Mouse (Mus musculus): ENCODE measurements around the gene Fnbp1l. TPM values are rescaled to one million over a fixed set of nuclear protein-coding genes. Genes with fewer than 3 reads are reported as not detected.
A peak's percentile ranks its signal among the peaks of the same experiment; 100 is the strongest.

Fnbp1l gene
- polyA plus RNA-seq (2015; fragmentation: Nextera tagmentation; extraction: Ambion mirVana), result 257 and 294 TPM in 2 replicates

GRCm38 (mm10) chr3:122618991-122619930, at the start of gene Fnbp1l:
Gene Fnbp1l (minus strand): TSS chr3:122619715.
- peak within 1 kb of the TSS; percentile 87 for H3K4me2 ChIP-seq (ENCODE audit: low read length)
- no peaks in the 10 kb centered on the region for H3K36me3 ChIP-seq (ENCODE audit: control insufficient read depth, insufficient read depth, low read length)
- no peaks in the 10 kb centered on the region for H3K9me3 ChIP-seq (replicated peaks; ENCODE audit: control insufficient read depth, low read length, poor library complexity, severe bottlenecking)
- under 1% methylated on average over 67 of the region's 118 CpGs for WGBS
- no peaks in the 10 kb centered on the region for H3K27me3 ChIP-seq (ENCODE audit: control insufficient read depth, insufficient read depth, low read depth, low read length)
- H3K9ac ChIP-seq (ENCODE audit: low read depth, low read length), result peak within 1 kb of the TSS; percentile 100
- peak within 1 kb of the TSS; percentile 100 for H3K27ac ChIP-seq (ENCODE audit: low read length)
- H3K4me3 ChIP-seq (ENCODE audit: low read depth, low read length), result peak within 1 kb of the TSS; percentile 97
- peaks cover 33% of the 10 kb centered on the region for H3K4me1 ChIP-seq (ENCODE audit: control insufficient read depth, insufficient read depth, low read length)
- peak; percentile 86 for ATAC-seq

GRCm38 (mm10) chr3:122660795-122661194, 41.3 kb upstream of the Fnbp1l start:
- Histone ChIP-seq H3K9me3 (replicated peaks; ENCODE audit: control insufficient read depth, low read length, poor library complexity, severe bottlenecking) (no peaks in the 10 kb centered on the region), H3K4me2 (ENCODE audit: low read length) (no peak overlapping the region), H3K27me3 (ENCODE audit: control insufficient read depth, insufficient read depth, low read depth, low read length) (no peaks in the 10 kb centered on the region), H3K9ac (ENCODE audit: low read depth, low read length) (no peak overlapping the region), H3K36me3 (ENCODE audit: control insufficient read depth, insufficient read depth, low read length) (no peaks in the 10 kb centered on the region), H3K27ac (ENCODE audit: low read length) (no peak overlapping the region), H3K4me3 (ENCODE audit: low read depth, low read length) (no peak overlapping the region), H3K4me1 (ENCODE audit: control insufficient read depth, insufficient read depth, low read length) (no peaks in the 10 kb centered on the region)
- no peak for ATAC-seq
- WGBS, result 91% methylated on average over 2 of the region's 2 CpGs

- H3K9me3 ChIP-seq (replicated peaks; ENCODE audit: control insufficient read depth, low read length, poor library complexity, severe bottlenecking), result no peaks in the 10 kb centered on the region
- no peak for ATAC-seq
- H3K4me1 ChIP-seq (ENCODE audit: control insufficient read depth, insufficient read depth, low read length), result no peaks in the 10 kb centered on the region
- WGBS, result 89% methylated on average over 5 of the region's 5 CpGs
- no peaks in the 10 kb centered on the region for H3K36me3 ChIP-seq (ENCODE audit: control insufficient read depth, insufficient read depth, low read length)
- H3K27ac ChIP-seq (ENCODE audit: low read length), result no peak overlapping the region
- no peak overlapping the region for H3K4me3 ChIP-seq (ENCODE audit: low read depth, low read length)
- no peak overlapping the region for H3K9ac ChIP-seq (ENCODE audit: low read depth, low read length)
- no peak overlapping the region for H3K4me2 ChIP-seq (ENCODE audit: low read length)
- H3K27me3 ChIP-seq (ENCODE audit: control insufficient read depth, insufficient read depth, low read depth, low read length), result no peaks in the 10 kb centered on the region
Observed at GRCm38 (mm10) chr3:122659261-122659917, 39.9 kb upstream of the Fnbp1l start.

GRCm38 (mm10) chr3:122647195-122647837, 27.8 kb upstream of the Fnbp1l start:
- Histone ChIP-seq H3K4me1 (ENCODE audit: control insufficient read depth, insufficient read depth, low read length) (no peaks in the 10 kb centered on the region; the same call in 1 of the 2 replicates), H3K9me3 (replicated peaks; ENCODE audit: control insufficient read depth, low read length, poor library complexity, severe bottlenecking) (no peaks in the 10 kb centered on the region), H3K4me3 (ENCODE audit: low read depth, low read length) (no peak overlapping the region), H3K27ac (ENCODE audit: low read length) (no peak overlapping the region), H3K9ac (ENCODE audit: low read depth, low read length) (no peak overlapping the region), H3K27me3 (ENCODE audit: control insufficient read depth, insufficient read depth, low read depth, low read length) (no peaks in the 10 kb centered on the region), H3K36me3 (ENCODE audit: control insufficient read depth, insufficient read depth, low read length) (no peaks in the 10 kb centered on the region), H3K4me2 (ENCODE audit: low read length) (peak overlapping the region; percentile 17; the same call in 1 of the 2 replicates)
- peak; percentile 58 for ATAC-seq
- 59% methylated on average over 13 of the region's 13 CpGs for WGBS

- Histone ChIP-seq H3K4me2 (ENCODE audit: low read length) (no peak overlapping the region), H3K27me3 (ENCODE audit: control insufficient read depth, insufficient read depth, low read depth, low read length) (no peaks in the 10 kb centered on the region), H3K4me1 (ENCODE audit: control insufficient read depth, insufficient read depth, low read length) (no peaks in the 10 kb centered on the region), H3K9me3 (replicated peaks; ENCODE audit: control insufficient read depth, low read length, poor library complexity, severe bottlenecking) (no peaks in the 10 kb centered on the region), H3K36me3 (ENCODE audit: control insufficient read depth, insufficient read depth, low read length) (no peaks in the 10 kb centered on the region), H3K4me3 (ENCODE audit: low read depth, low read length) (no peak overlapping the region), H3K9ac (ENCODE audit: low read depth, low read length) (no peak overlapping the region), H3K27ac (ENCODE audit: low read length) (no peak overlapping the region)
- ATAC-seq, result no peak
Observed at GRCm38 (mm10) chr3:122640286-122640685, 20.8 kb upstream of the Fnbp1l start.

- Histone ChIP-seq H3K9me3 (replicated peaks; ENCODE audit: control insufficient read depth, low read length, poor library complexity, severe bottlenecking) (no peaks in the 10 kb centered on the region), H3K27me3 (ENCODE audit: control insufficient read depth, insufficient read depth, low read depth, low read length) (no peaks in the 10 kb centered on the region), H3K4me2 (ENCODE audit: low read length) (no peak overlapping the region), H3K36me3 (ENCODE audit: control insufficient read depth, insufficient read depth, low read length) (no peaks in the 10 kb centered on the region), H3K4me3 (ENCODE audit: low read depth, low read length) (no peak overlapping the region), H3K4me1 (ENCODE audit: control insufficient read depth, insufficient read depth, low read length) (no peaks in the 10 kb centered on the region), H3K27ac (ENCODE audit: low read length) (no peak overlapping the region), H3K9ac (ENCODE audit: low read depth, low read length) (no peak overlapping the region)
- 76% methylated on average over 2 of the region's 2 CpGs for WGBS
- ATAC-seq, result peak; percentile 40; the same call in 1 of the 2 replicates
Observed at GRCm38 (mm10) chr3:122639197-122639475, 19.6 kb upstream of the Fnbp1l start.

- Histone ChIP-seq H3K27me3 (ENCODE audit: control insufficient read depth, insufficient read depth, low read depth, low read length) (no peaks in the 10 kb centered on the region), H3K36me3 (ENCODE audit: control insufficient read depth, insufficient read depth, low read length) (no peaks in the 10 kb centered on the region), H3K27ac (ENCODE audit: low read length) (no peak overlapping the region), H3K9me3 (replicated peaks; ENCODE audit: control insufficient read depth, low read length, poor library complexity, severe bottlenecking) (no peaks in the 10 kb centered on the region), H3K9ac (ENCODE audit: low read depth, low read length) (no peak overlapping the region), H3K4me1 (ENCODE audit: control insufficient read depth, insufficient read depth, low read length) (no peaks in the 10 kb centered on the region), H3K4me3 (ENCODE audit: low read depth, low read length) (no peak overlapping the region), H3K4me2 (ENCODE audit: low read length) (0 out of 2 replicates have a peak overlapping the region, but pooled peaks have one; percentile 8)
- 33% methylated on average over 14 of the region's 14 CpGs for WGBS
- ATAC-seq, result peak; percentile 81
Observed at GRCm38 (mm10) chr3:122638329-122639196, 19.0 kb upstream of the Fnbp1l start.

GRCm38 (mm10) chr3:122637280-122637679, 17.8 kb upstream of the Fnbp1l start:
- Histone ChIP-seq H3K9ac (ENCODE audit: low read depth, low read length) (no peak overlapping the region), H3K27me3 (ENCODE audit: control insufficient read depth, insufficient read depth, low read depth, low read length) (no peaks in the 10 kb centered on the region), H3K27ac (ENCODE audit: low read length) (no peak overlapping the region), H3K4me2 (ENCODE audit: low read length) (no peak overlapping the region), H3K4me1 (ENCODE audit: control insufficient read depth, insufficient read depth, low read length) (no peaks in the 10 kb centered on the region), H3K36me3 (ENCODE audit: control insufficient read depth, insufficient read depth, low read length) (no peaks in the 10 kb centered on the region), H3K9me3 (replicated peaks; ENCODE audit: control insufficient read depth, low read length, poor library complexity, severe bottlenecking) (no peaks in the 10 kb centered on the region), H3K4me3 (ENCODE audit: low read depth, low read length) (no peak overlapping the region)
- WGBS, result 93% methylated on average over 1 of the region's 1 CpGs
- no peak for ATAC-seq
